Mouse (Mus musculus): ENCODE measurements at regions not wholly inside any gene's neighbourhood (a gene's known extent, or its start where the extent isn't known, plus 50 kb on each side); places are given as distances from the start of the nearest gene placed in this dataset.

DNA sequence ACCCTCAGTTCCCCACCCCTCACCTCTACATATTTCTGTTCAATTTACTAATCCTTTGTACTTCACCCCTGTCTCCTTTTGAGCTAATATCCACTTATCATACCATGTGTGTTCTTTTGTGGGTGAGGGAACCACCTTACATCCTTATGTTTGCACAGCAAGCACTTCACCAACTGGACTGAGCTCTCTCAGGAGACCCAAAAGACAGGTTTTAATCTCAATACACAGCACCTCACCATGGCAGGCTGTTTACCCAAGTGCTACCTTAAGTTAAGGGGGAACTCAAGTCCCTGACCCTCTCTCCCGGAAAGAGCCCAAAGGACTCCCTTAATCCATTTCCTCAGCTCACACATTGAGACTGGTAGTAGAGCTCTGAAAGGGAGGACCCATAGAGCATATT, 62.3 kb upstream of the Agr3 start:
- POLR2A ChIA-PET = no interaction called here
- CTCF ChIA-PET = no interaction called here

DNA sequence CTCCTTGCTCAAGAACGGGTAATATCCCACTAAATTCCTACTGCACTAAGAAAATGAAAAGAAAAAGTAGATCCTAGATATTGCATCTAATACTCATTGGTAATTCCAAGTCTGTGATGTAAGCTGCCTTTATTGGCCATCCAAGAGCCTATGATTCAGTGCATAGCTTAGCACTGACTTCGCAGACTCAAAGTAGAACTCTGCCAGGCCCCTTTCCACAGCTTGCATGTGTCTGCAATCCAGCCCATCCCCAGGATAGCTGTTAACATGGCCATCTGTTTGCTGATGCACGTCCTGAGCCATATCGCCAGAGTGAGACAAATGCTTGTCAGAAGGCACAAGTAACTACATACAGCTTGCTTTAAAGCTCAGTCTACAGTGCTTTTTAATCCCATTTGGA, 72.3 kb upstream of the Agr3 start:
- ChIA-PET CTCF (interaction anchor here in 1 of 4 experiments (0.6 kb wide), 1 partner anchor 44 kb away, joined by 3 read pairs; no protein-coding TSS in a partner anchor), POLR2A (no interaction called here)

DNA sequence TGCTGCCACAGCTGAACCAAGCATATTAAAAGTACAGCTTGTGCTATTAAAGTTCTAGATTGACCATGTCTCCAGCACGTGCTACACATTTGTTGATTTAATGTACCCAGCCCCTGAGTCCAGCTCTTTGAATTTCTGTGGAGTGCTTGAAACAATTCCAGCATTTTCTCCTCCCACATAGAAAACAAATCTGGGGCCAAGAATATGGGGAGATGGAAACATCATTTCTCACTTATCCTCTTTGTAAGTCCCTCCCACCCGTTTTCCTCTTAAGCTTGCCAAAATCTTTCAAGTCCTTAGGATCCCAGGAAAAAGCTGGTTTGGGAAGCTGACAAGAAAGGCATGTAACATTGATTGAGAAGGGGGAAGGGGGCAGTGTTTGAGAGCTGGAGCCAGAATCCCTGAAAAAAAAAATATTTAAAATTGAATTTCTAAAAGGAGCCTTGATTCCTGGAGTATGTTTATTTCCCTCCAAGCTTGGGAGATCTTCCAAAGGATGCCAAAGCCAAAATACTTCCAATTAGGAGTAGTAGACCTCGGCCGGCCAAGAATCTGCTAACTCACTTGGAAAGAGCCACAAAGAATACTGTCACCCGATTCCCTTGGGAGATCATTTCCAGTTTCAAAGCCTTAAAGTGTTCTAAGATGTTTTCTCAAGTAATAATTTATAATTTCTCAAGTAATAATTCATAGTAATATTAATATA, 78.4 kb upstream of the Agr3 start:
- CTCF ChIA-PET = interaction anchor here in 1 of 4 experiments (1.9 kb wide), 1 partner anchor 16 kb away, joined by 6 read pairs; no protein-coding TSS in a partner anchor

DNA sequence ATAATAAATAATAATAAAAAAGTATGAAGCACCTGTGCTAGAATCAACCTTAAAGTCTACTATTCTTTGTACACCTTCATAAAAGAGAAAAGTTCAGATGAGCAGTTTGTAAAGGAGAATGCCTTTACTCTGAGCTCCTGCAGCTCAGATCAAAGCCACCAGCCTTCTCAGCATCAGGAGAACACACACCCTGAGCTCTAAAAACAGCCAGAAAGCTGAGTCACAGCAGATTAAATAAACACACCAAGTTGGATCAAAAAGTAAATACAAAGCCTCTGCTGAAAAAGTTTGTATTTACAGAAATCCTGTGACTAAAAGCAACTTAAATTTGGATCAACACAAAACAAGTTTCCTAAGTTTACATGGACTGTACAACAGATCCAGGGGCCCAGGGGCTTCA, 88.5 kb upstream of the Agr3 start:
- ChIA-PET POLR2A (no interaction called here), CTCF (no interaction called here)

More for the DNA sequence above, 78.4 kb upstream of the Agr3 start:
- POLR2A ChIA-PET = no interaction called here

DNA sequence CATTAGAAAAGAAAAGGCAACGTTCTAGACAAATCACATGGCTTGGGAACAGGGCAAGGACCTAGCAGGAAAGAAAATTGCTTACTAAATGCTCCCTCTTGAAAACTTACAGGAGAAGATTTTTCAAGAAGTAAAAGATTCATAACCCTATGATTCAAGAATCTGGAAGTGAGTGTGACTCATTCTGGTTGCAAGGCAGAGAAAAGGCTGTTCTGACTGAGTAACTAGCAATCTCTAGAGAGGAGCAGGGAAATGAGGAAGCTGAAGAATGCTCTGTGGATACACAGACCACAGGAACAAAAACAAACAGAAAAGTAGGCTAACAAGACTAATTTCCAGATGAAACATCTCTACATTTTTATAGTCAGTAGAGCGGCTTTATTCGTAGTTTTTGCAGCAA, 92.1 kb upstream of the Agr3 start:
- ChIA-PET CTCF (interaction anchor here in 1 of 4 experiments (0.6 kb wide), 1 partner anchor 295 kb away, joined by 3 read pairs; no protein-coding TSS in a partner anchor), POLR2A (no interaction called here)

DNA sequence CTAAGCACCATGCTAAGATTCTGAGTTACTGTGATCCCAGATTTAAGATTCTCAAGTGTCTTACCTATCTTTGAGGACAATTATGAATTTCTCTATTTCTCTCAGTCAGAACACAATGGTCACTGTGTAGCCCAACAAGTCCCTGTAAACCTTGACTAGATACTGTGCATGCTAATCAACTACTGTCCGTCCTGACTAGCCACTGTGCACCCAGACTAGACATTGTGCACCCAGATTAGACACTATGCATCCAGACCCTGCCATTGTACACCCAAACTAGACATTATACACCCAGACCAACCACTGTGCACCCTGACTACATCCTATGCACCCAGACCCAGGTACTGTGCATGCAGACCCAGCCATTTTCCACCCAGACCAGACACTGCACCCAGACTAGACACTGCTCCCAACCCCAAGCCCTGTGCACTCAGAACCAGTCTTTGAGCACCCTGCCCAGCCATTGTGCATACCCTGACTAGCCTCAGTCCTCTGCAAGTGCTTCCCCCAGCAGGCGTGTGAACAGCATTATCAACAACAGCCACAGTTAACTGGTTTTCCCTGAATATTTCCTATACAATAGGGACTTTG, 93.4 kb upstream of the Agr3 start:
- CTCF ChIA-PET = interaction anchor here (0.6 to 1.9 kb wide), 25 partner anchors 9 to 642 kb away, joined by 3 to 18 read pairs (median 4); no protein-coding TSS in a partner anchor
- POLR2A ChIA-PET = no interaction called here

DNA sequence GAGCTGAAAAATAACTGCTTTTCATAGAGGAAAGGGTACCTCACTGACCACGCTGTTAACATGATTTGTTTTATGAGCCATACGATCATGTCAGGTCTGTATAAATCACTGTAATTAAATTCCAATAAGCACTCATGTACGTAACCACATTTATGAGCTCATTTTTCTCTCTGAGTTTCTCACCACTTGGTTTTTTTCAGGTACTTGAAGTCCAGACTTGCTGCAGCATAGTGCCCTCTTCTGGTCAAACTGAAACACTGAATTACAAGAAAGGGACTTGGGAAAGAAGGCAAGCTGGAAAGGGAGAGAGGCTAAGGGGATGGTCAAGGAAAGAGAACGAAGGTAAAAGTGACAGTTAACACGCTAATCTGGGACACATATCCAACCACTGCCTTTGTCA, 94.2 kb upstream of the Agr3 start:
- ChIA-PET POLR2A (no interaction called here), CTCF (interaction anchor here (0.5 to 1.9 kb wide), 29 partner anchors 10 to 642 kb away, joined by 3 to 18 read pairs (median 3); no protein-coding TSS in a partner anchor)

DNA sequence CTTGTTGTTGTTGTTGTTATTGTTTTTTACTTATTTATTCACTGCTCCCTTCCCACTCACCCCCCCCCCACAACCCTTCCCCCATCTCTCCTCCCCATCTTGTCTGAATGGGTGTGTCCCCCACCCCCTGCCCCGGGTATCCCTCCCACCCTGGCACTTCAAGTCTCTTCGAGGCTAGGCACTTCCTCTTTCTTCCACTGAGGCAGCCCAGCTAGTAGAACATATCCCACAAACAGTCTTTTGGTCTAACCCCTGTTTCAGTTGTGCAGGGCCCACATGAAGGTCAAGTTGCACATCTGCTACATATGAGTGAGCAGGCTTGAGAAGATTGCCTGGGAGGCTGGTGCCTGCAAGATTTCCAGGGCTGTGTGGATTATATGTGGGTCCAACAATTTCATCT, 97.6 kb upstream of the Agr3 start:
- CTCF ChIA-PET = interaction anchor here in 1 of 4 experiments (1.2 kb wide), 1 partner anchor 325 kb away, joined by 6 read pairs; no protein-coding TSS in a partner anchor
- POLR2A ChIA-PET = no interaction called here

DNA sequence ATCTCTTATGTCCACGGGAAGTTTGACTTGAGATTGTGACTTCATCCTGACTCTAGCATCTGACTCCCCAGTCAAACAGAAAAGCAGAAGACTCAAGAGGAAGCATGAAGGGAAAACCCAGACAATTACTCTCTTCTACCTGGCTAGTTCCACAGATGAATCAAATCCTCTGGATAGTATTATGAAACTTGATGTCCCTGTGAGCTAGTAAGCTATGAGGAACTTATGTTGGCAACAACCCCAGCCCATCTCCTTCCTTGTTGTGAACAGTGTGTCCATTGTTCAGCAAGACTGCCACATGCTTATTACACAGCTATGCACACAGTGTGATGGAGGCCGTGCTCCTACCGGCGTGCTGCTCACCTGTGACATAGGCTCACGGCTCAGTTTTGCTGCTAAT, 98.4 kb upstream of the Agr3 start:
- POLR2A ChIA-PET = no interaction called here
- CTCF ChIA-PET = no interaction called here

DNA sequence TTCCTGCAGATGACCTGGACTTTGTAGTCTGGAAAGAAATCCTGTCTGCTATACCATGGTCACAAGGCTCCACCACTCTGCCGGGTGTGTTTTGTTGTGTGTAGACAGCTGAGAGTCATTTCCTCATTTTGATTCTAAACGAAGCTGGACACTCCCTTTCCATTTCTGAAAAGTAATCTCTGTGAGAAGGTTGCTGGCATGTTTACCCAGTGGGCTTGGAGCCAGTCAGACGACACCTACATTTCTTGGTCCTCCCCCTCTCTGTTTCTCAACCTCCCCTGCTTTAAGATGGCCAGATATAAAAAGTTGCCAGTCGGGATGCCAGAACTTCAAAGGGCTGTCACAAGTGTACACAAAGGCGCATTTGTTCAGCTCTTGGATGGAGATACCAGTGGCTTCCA, 100.8 kb upstream of the Agr3 start:
- POLR2A ChIA-PET = no interaction called here
- CTCF ChIA-PET = no interaction called here

DNA sequence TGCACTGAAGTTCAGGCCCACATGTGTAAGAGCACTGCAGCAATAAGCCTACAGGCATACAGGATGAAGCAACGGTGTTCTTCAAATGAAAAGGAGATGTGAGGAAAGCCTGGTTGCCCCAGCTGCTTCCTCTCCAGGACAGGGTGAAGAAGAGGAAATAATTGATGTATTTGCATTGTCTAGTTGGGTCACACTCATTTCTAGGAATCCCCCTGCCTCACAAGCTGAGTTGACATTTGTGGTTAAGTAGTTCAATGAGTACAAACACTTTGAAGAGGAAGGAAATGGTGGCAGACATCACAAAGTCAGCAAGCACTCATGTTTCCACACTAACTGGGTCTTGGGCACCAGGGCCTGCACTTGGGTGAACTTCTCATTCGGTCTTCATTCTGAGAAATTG, 126.2 kb upstream of the Agr3 start:
- POLR2A ChIA-PET = no interaction called here
- CTCF ChIA-PET = interaction anchor here in 1 of 4 experiments (0.5 kb wide), 1 partner anchor 569 kb away, joined by 6 read pairs; no protein-coding TSS in a partner anchor

DNA sequence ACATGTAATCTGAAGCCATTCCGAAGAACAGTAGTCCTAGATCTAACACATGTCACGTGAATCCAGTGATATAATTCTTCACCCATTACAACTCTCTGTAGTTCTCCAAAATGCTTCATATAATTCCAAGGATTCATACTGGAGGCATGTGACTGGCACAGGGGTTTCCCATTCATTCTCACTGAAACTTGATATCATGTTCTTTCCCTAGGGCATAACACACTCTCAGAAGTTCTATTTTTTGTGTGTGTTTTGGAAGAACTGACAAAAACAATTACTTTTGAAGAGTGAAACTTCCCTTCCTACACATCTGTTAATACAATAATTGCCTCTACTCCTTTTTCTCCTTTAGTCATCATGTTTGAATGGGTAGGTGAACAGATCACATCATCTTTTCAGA, 150.0 kb upstream of the Agr3 start:
- CTCF ChIA-PET = no interaction called here
- POLR2A ChIA-PET = no interaction called here

DNA sequence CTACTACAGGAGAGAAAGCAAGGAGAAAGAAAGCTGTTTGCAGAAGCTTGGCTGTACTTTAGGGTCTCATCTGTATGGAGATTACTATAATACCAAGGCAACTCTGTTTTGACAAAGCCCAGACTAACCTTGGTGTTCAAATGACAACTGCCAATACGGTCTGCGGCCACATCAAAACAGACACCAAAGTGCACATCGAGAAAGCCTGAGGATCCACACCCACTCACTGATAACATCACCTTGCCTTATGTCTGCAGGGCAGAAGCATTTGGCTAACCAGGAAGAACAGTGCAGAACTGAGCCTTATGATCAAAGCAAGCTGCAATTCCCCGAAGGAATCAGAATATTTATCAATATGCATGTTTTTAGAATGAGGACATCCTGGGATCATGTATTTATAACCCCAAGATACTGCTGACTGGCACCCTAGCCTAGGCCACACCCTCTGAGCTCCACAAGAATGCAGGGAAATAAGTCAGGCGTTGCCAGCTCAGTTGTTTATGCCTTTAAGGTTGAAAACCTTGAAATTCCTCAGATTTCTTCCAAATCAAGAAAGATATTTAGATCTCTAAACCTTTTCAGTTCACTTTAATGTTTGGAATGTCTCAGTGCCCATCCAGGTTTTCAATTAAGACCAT, 154.9 kb upstream of the Agr3 start:
- ChIA-PET CTCF (no interaction called here), POLR2A (no interaction called here)

DNA sequence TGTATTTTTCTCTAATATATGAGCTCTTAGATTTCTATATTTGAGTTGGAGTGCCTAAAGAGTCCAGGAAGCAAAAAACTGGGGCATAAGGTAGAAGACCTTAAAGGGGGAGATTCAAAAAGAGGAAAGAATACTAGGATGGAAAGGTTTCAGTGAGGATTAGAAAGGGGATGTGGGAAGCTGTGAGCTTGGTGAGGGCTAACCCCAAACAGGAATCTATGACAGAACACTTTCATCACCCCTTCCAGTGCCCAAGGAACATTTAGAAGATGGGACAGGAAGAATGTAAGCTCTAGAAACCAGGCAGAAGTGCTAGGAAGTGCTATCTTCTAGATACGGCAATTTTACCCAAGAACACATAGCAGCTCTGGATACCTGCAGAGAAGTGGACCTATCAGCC, 166.5 kb upstream of the Agr3 start:
- POLR2A ChIA-PET = no interaction called here
- CTCF ChIA-PET = no interaction called here

DNA sequence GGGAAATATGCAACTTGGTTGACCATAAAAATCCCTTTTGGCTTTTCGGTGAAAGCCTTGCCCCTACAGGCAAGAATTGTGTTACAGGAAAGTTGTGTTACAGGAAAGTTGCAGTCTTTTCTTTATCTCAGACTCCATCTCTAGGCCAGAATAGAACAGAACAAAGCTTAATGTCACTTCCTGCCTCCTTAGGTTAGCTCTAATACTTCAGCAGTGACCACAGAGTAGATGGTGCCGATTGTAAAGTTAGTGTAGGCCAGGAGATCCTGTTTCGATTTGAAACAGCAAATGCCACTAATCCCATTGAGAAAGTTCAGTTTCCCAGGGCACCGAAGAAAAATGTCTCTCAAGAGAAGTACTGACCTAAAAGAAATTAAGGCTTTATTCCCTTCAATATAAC, 170.3 kb upstream of the Agr3 start:
- ChIA-PET POLR2A (no interaction called here), CTCF (no interaction called here)

DNA sequence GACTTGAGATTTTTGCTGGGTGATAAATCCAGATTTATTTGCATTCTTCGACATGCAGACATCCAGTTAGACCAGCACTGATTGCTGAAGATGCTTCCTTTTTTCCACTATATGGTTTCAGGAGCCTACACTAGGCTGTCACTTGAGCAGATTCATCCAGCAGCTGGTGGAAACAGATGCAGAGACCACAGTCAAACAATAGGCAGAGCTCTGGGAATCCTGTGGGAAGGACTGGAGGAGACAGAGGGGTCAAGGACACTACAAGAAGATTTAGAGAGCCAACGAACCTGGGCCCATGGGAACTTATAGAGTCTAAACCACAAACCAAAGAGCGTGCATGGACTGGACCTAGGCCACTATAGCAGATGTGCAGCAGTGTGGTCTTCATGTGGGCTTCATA, 177.4 kb upstream of the Agr3 start:
- POLR2A ChIA-PET = interaction anchor here in 1 of 4 experiments (0.6 kb wide), 1 partner anchor 52 kb away, joined by 4 read pairs; no protein-coding TSS in a partner anchor
- CTCF ChIA-PET = no interaction called here

DNA sequence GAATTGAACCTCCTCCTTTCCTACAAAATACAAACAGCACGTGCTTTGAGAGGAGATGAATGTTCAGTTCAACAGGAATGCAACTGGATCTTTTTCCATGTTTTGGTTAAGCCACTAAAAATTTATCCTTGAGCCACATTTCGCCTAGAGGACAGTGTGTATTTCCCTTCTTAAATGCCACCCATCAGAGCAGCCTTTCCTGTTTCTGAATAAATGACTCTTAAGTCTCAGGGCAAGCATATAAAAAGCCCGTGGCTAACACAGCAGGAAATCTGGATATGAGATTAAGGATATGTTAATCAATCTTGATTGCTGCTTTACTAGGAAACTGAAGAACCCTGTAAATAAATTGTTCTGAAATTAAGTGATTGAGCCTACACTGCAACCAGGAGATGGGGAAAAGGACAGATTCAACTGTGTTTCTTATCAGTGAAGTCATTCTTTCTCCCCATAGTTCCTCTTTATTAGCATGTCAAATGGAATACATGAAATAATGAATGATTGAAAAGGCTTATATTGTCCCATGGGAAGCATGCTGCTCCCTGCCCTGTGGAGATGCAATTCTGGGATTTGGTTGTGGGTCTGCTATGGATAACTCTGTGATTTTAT, 178.6 kb upstream of the Agr3 start:
- POLR2A ChIA-PET = no interaction called here
- CTCF ChIA-PET = no interaction called here

DNA sequence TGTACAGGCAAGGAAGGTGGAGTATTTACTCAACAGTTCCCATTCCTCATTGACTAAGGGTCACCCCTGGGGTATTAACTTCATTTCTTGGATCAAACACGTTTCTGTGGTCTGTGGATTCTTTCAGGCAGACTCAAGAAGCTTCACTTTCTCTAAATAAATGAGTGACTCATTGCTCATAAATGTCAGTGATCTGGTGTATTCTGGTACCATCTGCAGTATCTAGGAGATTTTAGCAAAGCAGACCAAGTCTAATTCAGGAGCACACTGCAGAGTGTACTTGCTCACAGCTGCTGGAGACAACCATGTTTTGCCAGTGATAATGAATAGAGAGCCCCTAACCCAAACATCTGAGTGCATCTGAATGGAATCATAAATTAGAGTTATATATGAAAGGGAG, 182.7 kb upstream of the Agr3 start:
- CTCF ChIA-PET = no interaction called here
- POLR2A ChIA-PET = no interaction called here

DNA sequence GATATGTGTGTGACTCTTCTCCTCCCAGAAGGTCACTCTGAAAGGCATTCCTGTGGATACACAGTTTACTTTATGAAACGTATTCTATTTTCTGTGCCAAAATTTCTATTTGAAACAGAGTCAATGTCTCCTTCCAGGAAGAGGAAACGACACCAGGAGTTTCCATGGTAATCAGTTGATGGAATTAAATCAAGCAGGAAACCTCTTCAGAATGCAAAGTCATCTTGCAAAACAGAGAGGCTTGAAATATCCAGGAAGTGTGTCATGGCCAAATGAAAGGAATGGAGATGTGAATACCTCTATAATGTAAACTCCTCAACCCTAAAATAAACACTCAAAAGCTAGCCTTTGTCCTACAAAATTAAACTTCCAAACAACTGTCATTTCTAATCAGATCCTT, 189.0 kb upstream of the Agr3 start:
- CTCF ChIA-PET = no interaction called here
- POLR2A ChIA-PET = no interaction called here

DNA sequence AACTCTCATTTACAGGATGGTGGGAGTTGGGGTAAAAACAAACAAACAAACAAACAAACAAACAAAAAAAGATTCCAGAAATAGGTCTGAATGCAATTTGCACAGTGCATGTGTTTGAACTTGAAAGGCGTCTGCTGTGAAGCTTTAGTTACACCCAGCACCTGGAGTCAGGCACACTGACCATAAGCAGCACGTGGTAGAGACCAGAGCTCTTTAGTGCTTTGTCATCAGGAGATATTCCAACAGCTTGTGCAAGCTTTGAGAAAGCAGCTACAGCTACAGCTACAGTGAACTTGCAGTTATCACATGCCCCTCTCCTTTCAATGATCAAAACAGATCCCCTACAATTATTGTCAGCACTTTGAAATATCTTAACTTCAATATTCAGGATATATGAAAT, 190.4 kb upstream of the Agr3 start:
- ChIA-PET POLR2A (no interaction called here), CTCF (no interaction called here)

DNA sequence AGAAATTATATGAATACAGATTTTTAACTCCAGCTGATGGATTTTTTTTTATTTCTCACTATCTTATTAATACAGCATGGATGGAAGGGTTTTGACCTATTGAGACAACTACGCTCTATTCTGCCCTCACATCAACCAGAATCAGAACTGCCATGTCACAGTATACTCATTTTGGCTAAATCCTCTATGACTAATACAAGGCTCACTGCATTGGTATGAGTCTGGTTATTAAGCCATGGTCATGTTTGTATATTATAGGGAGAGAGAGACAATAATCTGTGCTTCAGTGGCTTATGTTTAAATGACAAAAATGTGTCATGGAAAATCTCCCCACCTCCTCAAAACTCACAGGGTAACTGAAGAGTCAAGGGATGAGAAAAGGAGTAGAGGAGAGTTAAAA, 191.0 kb upstream of the Agr3 start:
- CTCF ChIA-PET = no interaction called here
- POLR2A ChIA-PET = no interaction called here

Data from embryonic stem cell, embryonic (primary cell).